Mouse (Mus musculus) right cerebral cortex, adult 18-20 months (tissue): ENCODE data around the gene Glce.

Experiments
- DNase-seq: peaks from one replicate; pipeline ENCODE4 v3.0.0; 2022; ENCODE audit warnings: mixed read lengths

The Glce gene

DNA sequence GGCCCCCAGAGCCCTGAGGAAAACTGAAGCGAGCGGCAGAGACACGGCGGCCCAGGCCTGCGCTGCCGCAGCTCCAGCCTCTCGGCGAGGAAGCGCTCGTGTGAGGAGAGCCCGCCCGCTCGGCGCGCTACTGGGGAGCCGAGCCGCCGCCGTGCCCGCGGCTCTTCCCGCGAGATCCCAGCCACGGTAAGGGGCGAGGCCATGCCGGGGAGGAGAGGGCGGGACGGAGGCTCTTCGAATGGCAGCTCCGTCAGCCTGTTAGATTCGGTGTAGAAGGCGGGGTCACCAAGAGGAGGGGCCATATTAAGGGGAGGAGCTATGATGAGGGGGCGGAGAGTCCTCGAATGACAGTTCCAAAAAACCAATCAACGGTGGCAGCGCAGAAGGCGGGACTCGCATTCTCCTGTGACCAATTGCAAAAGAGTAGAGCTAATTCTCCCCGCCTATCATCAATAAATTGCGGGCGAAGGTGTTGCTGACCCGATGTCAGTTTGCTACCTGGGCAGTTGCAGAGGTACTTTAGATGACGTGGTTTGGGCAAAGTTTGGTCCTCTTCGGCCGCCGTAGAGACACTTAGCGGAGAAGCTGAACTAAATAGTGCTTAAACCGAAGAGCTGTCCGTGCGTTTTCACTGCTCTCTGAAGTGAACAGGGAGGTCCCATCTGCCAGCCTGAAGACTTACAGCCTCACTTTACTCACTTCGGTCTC lies at the start of gene Glce:
TSS of gene Glce (minus strand) at position 148 of the 708 bp plus-strand sequence.
- peak; percentile 98 for DNase-seq

DNA sequence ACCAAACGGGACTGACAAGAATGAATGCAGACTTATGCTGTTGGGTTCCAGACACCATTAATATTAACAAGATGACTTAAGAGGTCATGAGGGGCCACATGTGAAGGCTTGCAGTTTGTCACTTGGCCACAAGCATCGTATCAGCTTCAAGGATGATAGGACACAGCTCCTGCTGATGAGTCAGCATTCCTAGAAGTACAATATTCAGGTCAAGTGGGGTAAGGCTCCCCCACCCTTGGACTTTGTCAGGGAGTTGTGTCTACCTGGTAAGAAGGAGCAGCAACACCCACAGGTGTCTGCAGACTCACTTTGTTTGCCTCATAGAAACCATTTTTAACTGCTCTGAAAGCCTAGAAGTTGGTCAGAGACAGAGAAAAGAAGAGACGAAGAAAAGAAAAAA lies 49.8 kb upstream of the Glce start:
- DNase-seq: no peak

DNA sequence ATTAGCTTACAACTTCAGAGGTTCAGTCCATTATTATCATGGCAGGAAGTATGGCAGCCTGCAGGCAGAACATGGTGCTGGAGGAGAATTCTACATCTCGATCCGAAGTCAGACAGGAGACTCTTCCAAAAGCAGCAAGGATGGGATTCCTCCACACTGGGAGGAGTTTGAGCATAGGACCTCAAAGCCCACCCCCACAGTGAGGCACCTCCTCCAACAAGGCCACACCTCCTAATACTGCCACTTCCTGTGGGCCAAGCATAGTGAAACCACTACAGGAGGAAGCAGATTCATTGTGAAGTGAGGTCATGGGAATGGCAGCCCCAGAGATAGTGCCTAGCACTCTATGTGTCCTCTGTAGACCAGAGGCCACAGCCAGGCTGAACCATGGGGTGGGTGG lies 48.5 kb upstream of the Glce start:
- DNase-seq: no peak

DNA sequence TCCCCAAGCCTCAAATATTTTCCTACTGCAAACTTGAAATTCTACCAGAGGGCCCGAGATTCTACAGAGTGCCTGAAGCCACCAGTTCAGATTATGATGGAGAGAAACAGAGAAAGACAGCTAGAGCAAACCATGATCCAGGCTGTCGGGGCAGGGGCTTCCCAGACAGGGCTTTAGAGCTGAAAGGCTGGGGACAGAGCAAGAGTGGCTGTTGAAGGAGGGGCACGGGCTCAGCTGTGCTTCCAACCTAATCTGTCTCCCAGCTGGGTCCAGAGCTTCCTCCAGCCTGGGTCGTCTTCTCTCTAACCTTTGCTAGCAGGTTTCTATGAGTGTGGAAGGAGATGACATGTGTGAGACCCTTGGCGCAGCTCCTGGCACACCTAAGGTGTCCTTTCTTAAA lies 44.2 kb upstream of the Glce start:
- no peak for DNase-seq

DNA sequence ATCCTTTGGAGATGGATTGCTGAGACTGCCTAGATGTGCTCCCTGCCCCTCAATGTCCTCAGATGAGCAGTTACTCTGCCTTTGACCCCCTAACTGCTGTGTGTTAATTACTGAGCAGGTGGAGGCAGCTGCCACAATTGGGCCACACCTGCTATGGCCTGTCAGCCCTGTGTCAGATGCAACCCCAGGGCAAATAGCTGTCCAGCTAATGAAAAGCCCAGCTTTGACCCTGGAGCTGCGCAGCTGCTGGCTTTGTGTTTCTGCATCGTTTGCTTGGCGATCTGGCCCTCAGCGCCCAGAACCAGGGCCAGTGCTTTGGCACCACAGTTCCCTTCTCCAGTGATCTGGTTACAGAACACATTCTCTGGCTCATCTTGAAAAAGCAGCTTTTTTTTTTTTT lies 43.7 kb upstream of the Glce start:
- no peak for DNase-seq

DNA sequence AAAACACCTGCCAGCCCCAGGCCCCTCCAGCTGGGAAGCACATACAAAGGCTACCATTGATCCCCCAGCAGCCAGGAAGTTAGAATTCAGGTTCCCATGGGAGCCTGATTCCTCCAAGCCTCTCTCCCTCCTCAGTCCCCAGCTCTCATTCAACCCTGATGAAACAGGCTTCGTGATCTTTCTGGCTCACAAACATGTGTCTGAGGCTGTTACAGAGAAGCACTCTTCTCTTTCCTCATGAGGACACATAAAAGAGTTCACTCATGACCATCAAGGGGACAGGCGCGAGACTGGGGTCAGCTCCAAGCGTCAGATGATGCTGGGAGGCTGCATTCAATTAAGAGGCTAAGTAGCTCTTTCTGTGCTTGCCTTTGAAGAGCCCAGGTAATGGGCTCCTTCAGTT lies 40.4 kb upstream of the Glce start:
- no peak for DNase-seq

DNA sequence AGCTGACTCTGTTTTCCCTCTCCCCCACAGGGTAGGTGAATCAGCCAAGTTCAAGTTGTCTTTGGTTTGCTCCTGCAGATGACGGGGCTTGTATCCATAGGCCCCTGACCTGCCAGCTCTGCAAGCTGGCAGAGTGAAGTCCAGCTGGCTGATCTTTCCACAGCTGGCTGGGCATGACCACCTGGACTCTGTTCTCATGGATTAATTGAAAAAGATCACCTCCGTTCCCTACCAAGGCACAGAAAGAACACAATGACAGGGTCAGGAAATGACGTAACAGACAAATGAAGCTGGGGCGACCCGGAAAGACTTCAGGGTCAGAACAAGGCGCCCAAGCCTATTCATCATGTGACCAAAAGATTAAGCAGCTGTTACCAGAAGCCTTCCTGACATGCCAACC lies 38.3 kb upstream of the Glce start:
- DNase-seq: no peak

DNA sequence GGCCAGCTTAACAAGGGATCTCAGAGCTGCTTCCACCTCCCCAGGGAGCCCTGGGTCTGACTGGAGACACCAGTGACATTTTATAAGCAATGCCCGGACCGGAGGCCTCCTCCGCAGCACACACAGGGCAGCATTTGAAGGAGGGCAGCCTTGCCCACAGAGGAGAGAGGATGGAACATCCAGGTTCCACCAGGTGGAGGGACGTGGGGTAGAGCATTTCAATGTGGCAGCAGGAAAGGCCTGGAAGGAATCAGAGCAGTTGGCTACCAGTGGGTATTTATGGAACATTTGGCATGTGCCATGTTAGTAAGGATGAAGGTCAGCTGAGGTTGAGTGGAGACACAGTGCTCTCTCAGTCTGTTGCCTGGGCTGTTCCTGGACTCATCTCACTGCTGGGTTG lies 36.3 kb upstream of the Glce start:
- no peak for DNase-seq

DNA sequence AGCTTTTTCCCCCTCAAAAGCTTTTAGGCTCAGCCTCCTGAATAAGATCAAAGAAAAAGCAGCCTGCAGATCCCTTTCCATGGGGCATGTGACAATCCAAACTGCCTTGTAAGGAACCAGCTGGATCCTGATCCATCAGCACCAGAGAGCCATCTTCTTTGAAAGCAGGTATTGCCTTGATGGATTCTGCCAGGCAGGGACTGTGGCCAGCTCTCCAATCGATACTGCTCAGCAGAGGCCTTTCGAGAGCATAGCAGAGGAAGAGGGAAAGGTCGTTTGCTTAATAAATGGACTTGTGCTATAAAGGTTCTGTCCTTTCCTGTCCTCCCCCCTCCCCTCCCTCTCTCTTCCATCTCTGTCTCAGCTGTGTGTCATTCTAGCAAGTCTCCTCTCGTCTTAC lies 33.4 kb upstream of the Glce start:
- DNase-seq: no peak

DNA sequence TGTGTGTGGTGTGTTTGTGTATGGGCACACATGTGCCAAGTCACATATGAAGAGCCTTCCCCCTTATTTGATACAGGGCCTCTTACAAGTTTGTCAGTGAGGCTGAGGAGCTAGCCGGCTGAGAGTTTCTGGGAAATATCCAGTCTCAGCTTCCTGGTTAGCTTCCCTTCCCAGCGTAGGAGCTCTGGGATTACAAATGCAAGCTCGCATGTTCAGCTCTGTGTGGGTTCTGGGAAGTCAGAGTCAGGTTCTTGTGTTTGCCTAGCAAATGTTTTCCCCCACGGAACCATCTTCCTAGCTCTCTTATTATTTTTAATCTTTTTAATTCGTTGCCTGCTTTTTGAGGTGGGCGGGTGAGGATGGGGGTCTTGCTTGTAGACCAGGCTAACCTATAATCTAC lies 32.9 kb upstream of the Glce start:
- peak; percentile 29 for DNase-seq

DNA sequence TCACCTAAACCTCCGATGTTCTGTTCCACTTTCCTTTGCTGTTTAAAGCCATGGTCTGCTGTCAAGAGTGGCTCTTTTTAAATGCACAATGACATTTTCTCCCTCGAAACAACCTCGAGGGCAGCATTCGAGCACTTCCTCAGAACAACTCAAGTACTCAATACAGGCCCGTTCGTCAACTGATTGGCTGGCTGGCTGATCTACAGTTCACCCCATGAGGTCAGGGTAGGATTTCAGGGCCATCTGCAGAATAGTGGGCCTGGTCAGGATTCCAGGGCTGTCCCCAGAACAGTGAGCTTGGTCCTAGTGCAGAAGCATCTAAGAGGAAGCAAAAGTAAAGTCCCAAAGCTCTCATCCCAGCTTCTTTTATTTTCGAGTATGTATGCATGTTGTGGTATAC lies 32.5 kb upstream of the Glce start:
- no peak for DNase-seq

DNA sequence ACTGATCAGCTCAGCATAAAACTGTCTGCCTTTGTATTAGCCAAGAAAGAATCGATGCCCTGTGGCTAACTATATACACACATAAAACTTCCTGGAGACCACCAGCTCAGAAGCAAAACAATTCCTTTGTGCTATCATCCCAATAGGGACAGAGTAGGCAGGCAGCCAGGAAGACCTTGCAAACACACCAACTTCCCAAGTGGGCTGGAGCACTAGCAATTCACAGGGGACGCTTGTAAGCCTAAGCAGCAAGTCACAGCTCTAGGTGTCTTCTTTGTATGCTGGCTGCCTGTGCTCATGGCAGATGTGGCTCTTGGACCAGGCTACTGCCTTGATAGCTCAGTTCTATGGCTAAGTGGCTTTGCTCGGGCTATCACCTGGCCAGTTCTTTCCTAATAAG lies 32.1 kb upstream of the Glce start:
- DNase-seq: no peak

DNA sequence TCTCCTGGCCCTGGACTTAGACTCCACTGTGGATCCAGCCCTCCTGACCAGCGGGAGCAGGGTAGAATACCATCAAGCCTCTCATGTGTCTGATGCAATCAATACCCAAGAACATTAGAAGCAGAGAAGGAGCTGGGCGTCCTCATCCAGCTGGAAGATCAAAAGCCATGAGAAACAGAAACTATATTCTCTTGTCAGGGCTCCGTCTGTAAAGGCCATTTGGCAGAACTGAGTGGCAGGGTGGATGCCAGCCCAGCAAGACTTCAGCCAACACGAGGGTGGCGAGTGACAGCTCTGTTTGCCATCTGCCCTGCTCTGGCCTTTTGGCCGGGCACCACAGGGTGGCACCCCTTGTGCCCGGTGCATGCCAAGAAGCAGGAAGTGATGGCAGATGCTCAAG lies 30.8 kb upstream of the Glce start:
- no peak for DNase-seq

DNA sequence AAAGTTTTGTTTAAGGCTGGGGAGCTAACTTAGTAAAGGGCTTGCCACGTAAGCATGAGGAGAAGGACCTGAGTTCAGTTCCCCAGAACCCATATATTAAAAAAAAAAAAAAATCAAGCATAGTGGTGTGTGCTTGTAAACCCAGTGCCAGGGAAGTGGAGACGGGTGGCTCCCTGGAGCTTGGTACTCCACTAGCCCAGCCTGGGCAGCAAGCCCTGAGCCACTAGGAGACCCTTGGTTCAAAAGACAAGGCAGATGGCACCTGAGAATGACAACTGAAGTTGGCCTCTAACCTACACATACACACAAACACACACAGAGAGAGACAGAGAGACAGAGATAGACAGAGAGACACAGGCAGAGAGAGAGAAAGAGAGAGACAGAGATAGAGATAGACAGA lies 30.1 kb upstream of the Glce start:
- no peak for DNase-seq

DNA sequence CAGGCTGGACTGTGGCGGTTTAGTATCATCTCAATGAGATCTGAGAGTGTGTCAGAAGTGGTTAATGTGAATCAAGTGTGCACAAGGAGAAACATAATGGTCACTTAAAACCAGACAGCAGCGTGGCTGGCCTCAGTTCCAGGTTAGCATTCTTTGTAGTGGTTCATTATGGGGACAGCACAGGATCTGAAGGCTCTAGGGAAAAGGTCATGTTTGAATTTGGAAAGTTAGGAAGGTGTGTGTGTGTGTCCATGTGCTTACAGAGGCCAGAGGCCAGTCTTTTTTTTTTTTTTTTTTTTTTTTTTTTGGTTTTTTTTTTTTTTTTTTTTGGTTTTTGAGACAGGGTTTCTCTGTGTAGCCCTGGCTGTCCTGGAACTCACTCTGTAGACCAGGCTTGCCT lies 22.7 kb upstream of the Glce start:
- no peak for DNase-seq

DNA sequence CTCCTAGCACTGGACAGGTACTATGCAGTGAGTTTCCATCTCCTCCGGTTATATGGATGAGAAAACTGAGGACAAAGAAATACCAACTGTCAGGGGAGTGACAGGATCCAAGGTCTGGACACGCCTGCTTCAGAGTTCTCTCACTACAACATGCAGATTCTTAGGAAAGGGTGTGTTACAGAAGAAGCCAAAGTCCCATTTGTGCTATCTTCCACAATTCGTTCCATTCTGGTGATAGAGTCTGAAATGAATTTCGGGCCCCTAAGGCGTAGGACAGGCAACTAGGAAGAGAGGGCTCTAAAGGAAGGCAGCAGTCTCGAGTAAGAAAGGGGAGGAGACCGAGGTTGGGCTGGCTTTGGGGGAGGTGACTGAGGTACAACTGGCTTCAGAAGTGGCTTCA lies 21.0 kb upstream of the Glce start:
- DNase-seq: no peak

DNA sequence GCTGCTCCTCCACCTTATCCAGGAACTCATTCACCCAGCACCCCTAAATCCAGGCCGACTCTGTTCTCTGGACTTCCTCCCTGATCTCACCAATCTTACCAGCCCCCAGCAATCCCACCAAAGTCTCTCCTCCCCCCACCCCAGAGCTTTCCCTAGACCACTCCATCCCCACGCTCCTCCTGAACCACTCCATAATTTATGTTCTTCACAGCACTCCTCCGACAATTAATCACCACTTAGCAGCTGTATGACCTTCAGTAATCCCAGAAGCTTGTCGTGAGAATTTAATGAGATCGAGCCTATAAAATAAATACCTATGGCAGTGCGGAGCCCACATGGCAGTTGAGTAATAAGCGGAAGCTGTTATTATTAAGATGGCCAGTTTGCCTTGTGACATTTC lies 16.6 kb upstream of the Glce start:
- DNase-seq: no peak

DNA sequence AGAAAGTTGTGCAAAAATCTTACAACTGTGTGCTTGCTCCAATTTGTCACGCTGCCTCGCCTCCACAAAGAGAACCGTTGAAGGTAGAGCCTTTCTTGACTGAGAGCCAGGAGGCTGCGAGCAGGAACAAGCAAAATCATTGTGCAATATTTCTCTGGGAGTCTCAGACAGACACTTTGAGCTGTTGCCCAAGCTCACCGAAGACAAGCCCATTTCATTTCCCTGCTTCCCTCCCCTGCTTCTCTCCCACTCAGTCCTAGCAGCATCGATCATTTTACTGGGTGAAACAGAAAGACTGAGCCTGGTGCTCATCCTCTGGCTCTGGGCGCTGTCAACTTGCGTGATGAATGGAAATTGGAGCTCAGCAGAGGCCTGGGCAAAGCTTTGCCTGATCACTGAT lies 14.8 kb upstream of the Glce start:
- DNase-seq: peak; percentile 82

DNA sequence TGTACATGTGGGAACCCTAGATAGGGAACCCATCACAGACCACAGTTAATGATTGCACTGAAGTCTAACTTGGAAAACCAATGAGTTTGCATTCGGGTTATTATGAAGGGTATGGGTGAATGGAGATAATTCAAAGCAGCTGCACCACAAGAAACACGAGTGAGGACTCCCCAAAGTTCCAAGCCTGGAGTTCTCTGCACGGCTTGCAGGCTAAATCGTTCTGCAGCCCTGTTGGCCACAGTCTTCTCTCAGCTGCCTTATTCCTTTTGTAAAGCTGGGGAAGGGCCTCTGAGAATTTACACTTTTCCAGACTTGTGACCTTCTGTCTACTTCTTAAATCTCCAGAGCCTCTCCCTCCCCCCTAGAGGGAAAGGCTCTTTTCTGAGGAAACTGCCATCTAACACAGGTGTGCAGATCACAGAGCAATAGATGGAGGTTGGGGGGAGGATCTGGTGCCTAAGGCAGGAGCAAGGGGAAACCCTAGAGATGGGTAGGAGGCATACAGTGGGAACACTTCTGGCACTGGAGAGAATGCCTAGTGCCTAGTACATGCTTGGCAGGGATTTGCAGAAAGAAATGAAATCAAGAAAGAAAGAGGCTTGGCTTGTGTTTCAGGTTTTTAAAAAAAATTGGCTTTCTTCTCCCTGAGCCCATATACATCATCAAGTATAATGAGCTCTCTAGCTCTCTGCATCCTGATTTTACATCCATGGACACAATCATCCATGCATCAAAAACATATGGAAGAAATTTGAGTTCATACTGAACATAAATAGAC lies 9.7 kb upstream of the Glce start:
- peak; percentile 37 for DNase-seq

DNA sequence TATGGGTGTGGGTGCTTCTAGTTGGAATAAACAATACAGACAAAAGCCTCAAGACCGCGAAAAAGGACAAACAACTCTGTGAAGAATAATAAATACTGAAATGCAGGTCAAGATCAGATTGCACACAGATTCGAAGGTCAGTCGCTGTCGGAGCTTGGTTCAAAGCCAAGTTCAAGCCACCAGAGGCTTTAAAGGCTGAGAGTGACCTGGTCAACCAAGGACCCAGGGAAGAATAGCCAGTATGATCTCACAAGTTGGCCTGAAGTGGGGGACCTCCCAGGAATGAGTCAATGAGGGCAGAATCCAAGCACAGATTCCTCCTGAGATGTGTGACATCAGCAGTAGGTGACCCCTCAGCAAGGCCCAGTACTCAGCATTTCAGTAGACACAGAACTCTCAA lies 8.3 kb upstream of the Glce start:
- DNase-seq: no peak

DNA sequence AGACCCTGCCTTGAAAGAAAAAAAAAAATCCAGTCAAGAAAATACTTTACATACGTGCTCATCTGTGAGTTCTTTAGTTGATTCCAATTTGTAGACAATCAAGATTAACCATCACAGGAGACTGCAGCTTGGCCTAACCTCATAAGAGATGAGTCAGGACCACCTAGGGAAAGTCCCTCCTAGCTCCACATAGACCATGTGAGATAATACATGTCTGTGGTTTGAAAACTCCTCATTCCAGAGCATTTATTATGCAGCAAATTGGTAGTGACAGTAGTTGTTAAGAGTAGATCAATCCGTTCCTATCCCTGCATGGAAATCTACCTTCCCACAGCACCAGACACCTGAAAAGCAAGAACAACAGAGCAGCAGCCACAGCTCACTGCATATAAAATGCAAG lies 5.6 kb upstream of the Glce start:
- no peak for DNase-seq

DNA sequence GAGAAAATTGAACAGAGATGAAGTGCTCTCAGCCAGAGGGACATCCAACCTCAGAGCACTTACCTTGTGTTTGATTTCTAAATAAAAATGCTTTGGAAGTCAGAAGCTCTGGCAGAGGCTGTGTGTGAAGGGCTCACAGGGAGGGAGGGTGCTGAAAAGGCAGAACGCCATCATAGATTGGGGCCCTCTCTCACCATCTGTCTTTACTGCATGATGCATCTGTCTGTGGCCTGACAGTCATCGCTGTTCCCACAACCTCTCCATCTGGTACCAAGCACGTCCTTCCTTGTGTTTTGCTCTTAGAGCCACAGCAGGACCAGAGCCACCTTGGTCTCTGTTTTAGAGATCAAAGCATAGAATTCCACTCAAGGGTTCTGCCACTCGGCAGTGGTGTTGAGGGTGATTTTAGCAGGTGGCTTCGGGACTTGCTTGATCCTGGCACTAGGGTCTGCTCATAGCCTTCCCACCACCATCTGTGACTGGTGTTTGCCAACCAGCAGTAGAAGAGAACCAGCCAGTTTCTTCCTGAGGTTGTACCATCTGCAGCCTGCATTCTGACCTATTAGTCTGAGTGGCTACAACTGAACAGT lies 3.6 kb upstream of the Glce start:
- DNase-seq: no peak

DNA sequence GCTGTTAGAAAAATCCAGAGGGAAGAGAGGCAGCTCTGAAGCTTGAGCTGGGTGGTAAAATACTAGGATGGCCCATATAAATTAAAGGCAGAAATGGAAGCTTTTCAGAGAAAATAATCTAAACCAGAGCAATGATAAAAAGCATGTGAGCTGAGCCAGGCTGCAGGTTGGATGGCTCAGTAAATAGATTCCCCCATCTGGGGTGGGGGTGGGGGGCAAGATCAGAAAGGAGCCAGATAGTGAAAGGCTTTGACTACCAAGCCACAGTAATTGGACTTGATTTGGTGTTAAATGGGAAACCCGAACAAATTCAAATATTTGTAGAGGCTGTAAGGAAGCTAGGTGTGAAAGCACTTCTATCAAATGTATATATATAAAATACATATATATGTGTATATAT lies 1.8 kb upstream of the Glce start:
- DNase-seq: no peak

DNA sequence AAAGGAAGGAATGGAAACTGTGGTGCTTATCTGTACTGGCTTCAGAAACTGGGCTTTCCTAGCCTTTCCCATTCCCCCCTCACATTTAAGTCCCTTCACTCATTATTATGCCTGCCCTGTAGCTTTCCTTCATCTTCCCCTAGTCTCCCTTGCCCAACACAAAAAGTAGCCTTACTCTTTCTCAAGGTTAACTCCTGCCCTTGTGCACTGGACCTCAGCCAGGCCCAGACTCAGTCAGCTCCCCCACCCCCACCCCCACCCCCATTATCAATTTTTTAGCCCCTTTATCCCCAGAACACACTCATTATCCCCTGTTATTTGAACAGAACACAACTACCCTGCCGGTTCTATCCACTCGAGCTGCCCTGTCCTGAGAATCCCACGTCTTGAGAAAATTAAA lies 1.0 kb upstream of the Glce start:
- DNase-seq: no peak
